Mouse (Mus musculus) CD8-positive naive resting alpha-beta T cell, adult 57 days (primary cell): ENCODE measurements around the gene Asl. TPM values are rescaled to one million over a fixed set of nuclear protein-coding genes. Genes with fewer than 3 reads are reported as not detected.

Experiments used
- total RNA-seq: library from RNA; stranded (reverse); gene quantifications from one replicate; pipeline ENCODE4 v1.2.4, GENCODE M21; 2023

Gene Asl
- total RNA-seq: 24.3 TPM

GRCm38 (mm10) chr5:130029142-130029897 lies at the start of gene Asl, which contains the start of gene Crcp:
Gene Asl, minus strand, starts transcription at chr5:130029247.
Gene Crcp, plus strand, starts transcription at chr5:130029290.

GRCm38 (mm10) chr5:130073026-130073425 lies 44.0 kb upstream of the Asl start, which contains the start of gene Tpst1:
Gene Tpst1, plus strand, starts transcription at chr5:130073326.

DNA sequence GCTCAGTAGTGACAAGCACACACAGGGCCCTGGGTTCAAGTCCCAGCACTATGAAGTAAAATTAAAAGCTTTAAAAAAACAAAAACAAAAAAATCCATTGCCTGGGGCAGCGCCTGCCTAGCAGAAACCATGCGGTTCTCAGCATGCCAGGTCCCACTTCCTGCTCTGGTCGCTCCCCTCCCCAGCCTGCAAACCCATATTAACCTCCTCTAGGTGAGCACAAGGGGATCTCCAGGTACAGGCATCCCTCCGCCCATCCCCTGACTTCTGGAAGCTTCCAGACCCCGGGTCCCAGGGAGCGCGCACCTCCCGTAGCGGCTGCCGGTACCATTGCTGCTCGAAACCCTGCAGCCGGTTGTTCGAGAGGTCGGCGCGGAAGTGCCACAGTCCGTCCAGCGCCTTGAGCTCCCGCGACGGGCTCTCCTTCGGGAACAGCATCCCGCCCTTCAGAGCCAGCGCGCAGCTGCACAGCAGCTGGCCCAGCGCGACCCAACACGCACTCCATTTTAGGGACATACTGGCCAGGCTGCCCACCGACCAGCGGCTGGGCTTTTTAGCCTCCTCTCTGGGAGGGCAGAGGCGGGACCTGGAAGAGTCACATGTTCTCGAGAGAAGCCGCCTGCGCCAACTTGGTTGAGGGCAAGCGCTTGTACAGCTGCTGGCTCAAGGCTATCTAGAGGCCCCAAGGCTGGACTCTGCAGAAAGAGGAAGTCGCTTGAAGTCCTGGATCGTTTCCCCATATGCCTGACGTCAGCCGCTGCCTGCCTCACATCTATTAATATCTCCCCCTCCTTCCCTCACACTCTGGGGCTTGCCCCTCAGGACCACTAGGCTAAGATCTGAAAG lies 26.5 kb downstream of the Asl start, which contains the start of gene Gusb:
Gene Gusb, minus strand, starts transcription at position 749 of the 846 bp plus-strand sequence.

Other genes starting within 250 kb of the Asl start
- 15.9 TPM for gene Psph, start 241.8 kb downstream of the Asl start, total RNA-seq
- 11.1 TPM for gene Sumf2, start 182.3 kb downstream of the Asl start, total RNA-seq
- gene Chchd2, start 141.8 kb downstream of the Asl start, total RNA-seq: 147 TPM
- 1.6 TPM for gene Zbed5, start 133.5 kb downstream of the Asl start, total RNA-seq
- gene Phkg1, start 130.7 kb downstream of the Asl start, total RNA-seq: 0.64 TPM
- gene Nupr1l, start 120.7 kb downstream of the Asl start, total RNA-seq: 0.28 TPM
- gene Vkorc1l1, start 87.3 kb downstream of the Asl start, total RNA-seq: 12.9 TPM
- 23.0 TPM for gene Gusb, start 26.2 kb downstream of the Asl start, total RNA-seq
- gene Crcp, start within 50 bp of the Asl start, total RNA-seq: 26.1 TPM
- 10.8 TPM for gene Tpst1, start 44.1 kb upstream of the Asl start, total RNA-seq
- gene Kctd7, start 115.6 kb upstream of the Asl start, total RNA-seq: 2.0 TPM
- gene Rabgef1, start 142.6 kb upstream of the Asl start, total RNA-seq: 35.2 TPM
- gene Tmem248, start 187.8 kb upstream of the Asl start, total RNA-seq: 56.8 TPM
- gene Sbds, start 226.3 kb upstream of the Asl start, total RNA-seq: 93.7 TPM
- 25.7 TPM for gene Tyw1, start 226.4 kb upstream of the Asl start, total RNA-seq